ENCODE assay signal across 8 mouse cellular contexts in genomic region chr12:65036190-65036870, GRCm38 (mm10). TPM values are rescaled to one million over a fixed set of nuclear protein-coding genes. Genes with fewer than 3 reads are reported as not detected.
A peak's percentile ranks its signal among the peaks of the same experiment; 100 is the strongest.
DNase-seq lines count a peak whose midpoint lies in the region; ATAC-seq lines count a peak whose summit lies in the region.

Gene Prpf39 (plus strand): TSS chr12:65036333.

- H3K9me3 ChIP-seq in heart, embryonic 13.5 days = no peaks in the 10 kb centered on the region
- no peaks in the 10 kb centered on the region for H3K9me3 ChIP-seq in liver, embryonic 12.5 days (replicated peaks)
- no peaks in the 10 kb centered on the region for H3K9me3 ChIP-seq in stomach, embryonic 15.5 days

- WGBS in heart, embryonic 13.5 days = under 1% methylated on average over 65 of the region's 65 CpGs
- WGBS in liver, embryonic 12.5 days (ENCODE audit: insufficient replicate concordance) = under 1% methylated on average over 65 of the region's 65 CpGs
- under 1% methylated on average over 62 of the region's 65 CpGs for WGBS in stomach, embryonic 15.5 days

- H3K27ac ChIP-seq in heart, embryonic 13.5 days (replicated peaks) = peak within 1 kb of the TSS; percentile 86
- peak within 1 kb of the TSS; percentile 94 for H3K27ac ChIP-seq in liver, embryonic 12.5 days
- H3K27ac ChIP-seq in stomach, embryonic 15.5 days = peak within 1 kb of the TSS; percentile 88

- H3K4me2 ChIP-seq in heart, embryonic 13.5 days = peak within 1 kb of the TSS; percentile 78
- peak within 1 kb of the TSS; percentile 76 for H3K4me2 ChIP-seq in liver, embryonic 12.5 days
- H3K4me2 ChIP-seq in stomach, embryonic 15.5 days = peak within 1 kb of the TSS; percentile 63

- H3K27me3 ChIP-seq in heart, embryonic 13.5 days (replicated peaks) = no peaks in the 10 kb centered on the region
- H3K27me3 ChIP-seq in liver, embryonic 12.5 days (replicated peaks) = no peaks in the 10 kb centered on the region
- no peaks in the 10 kb centered on the region for H3K27me3 ChIP-seq in stomach, embryonic 15.5 days (replicated peaks)

- H3K4me3 ChIP-seq in heart, embryonic 13.5 days = peak within 1 kb of the TSS; percentile 88
- peak within 1 kb of the TSS; percentile 97 for H3K4me3 ChIP-seq in liver, embryonic 12.5 days
- H3K4me3 ChIP-seq in stomach, embryonic 15.5 days (replicated peaks) = peak within 1 kb of the TSS; percentile 89

- DNase-seq in CD4-positive helper T cell, adult 2 months (ENCODE audit: low read depth, low spot score) = peak; percentile 94
- DNase-seq in brain, embryonic 18.5 days (ENCODE audit: low read depth, low spot score) = peak; percentile 70
- DNase-seq in kidney, postnatal 10 days = peak; percentile 97
- peak; percentile 80 to 86 for DNase-seq in natural killer cell, adult 2 months (ENCODE audit: low spot score in 2 of 2)

- peaks cover 2% of the 10 kb centered on the region; the same call in 1 of the 2 replicates for H3K36me3 ChIP-seq in heart, embryonic 13.5 days
- peaks cover 12% of the 10 kb centered on the region; the same call in 1 of the 2 replicates for H3K36me3 ChIP-seq in liver, embryonic 12.5 days
- H3K36me3 ChIP-seq in stomach, embryonic 15.5 days = no peaks in the 10 kb centered on the region

- ATAC-seq in erythroid progenitor cell, adult 5-6 weeks (replicated peaks; ENCODE audit: low FRiP score, poor library complexity, severe bottlenecking) = peak; percentile 90
- peak; percentile 90 for ATAC-seq in heart, embryonic 13.5 days (ENCODE audit: extremely low read depth, insufficient number of reproducible peaks, low FRiP score, low TSS enrichment)
- ATAC-seq in liver, embryonic 12.5 days = peak; percentile 94
- ATAC-seq in stomach, embryonic 15.5 days (ENCODE audit: insufficient read depth, low FRiP score, low read depth) = peak; percentile 95

- peak within 1 kb of the TSS; percentile 96 for H3K9ac ChIP-seq in heart, embryonic 13.5 days
- peak within 1 kb of the TSS; percentile 97 for H3K9ac ChIP-seq in liver, embryonic 12.5 days
- peak within 1 kb of the TSS; percentile 85 for H3K9ac ChIP-seq in stomach, embryonic 15.5 days

- peaks cover 28% of the 10 kb centered on the region for H3K4me1 ChIP-seq in heart, embryonic 13.5 days
- H3K4me1 ChIP-seq in liver, embryonic 12.5 days = peaks cover 30% of the 10 kb centered on the region
- H3K4me1 ChIP-seq in stomach, embryonic 15.5 days = peaks cover 10% of the 10 kb centered on the region; the same call in 1 of the 2 replicates

RNA-seq across cellular contexts. Expression of gene Prpf39, which starts in this region (rescaled TPM):
- total RNA-seq in erythroid progenitor cell, adult 5-6 weeks (2015; ENCODE audit: low replicate concordance) = 58.7 and 62.3 TPM in 2 replicates
- 71.9 and 86.0 TPM in 2 replicates for total RNA-seq in erythroid progenitor cell, adult 5-6 weeks (2017; ENCODE audit: low replicate concordance)
- polyA plus RNA-seq in heart, embryonic 13.5 days (2015; fragmentation: Nextera tagmentation; extraction: Ambion mirVana) = 28.1 and 31.8 TPM in 2 replicates
- polyA plus RNA-seq in liver, embryonic 12.5 days (2016; fragmentation: Nextera tagmentation; extraction: Ambion mirVana) = 29.1 and 30.2 TPM in 2 replicates
- polyA plus RNA-seq in stomach, embryonic 15.5 days (2015; fragmentation: Nextera tagmentation; extraction: Ambion mirVana) = 48.1 and 51.3 TPM in 2 replicates

Comparison
In these comparisons a context has a peak if more than half of its experiments do, and no peak if none do; other contexts are left out.
1. Peak in every context shown above with its lines: DNase-seq, ATAC-seq, H3K4me3 ChIP-seq and H3K27ac ChIP-seq.